Mouse (Mus musculus) heart, embryonic 12.5 days (tissue): ENCODE data around the gene Tmcc3. TPM values are rescaled to one million over a fixed set of nuclear protein-coding genes. Genes with fewer than 3 reads are reported as not detected.

Source experiments
- ATAC-seq: fragments of 200-750 bp; cut with Nextera tagmentation; 2 replicates; pipeline ENCODE4 v1.8.0; 2017; ENCODE audit warnings: moderate TSS enrichment, moderate library complexity; ENCODE audit not compliant: insufficient number of reproducible peaks, low FRiP score
- H3K27ac ChIP-seq: fragments of 300-500 bp; sonication (generic); 2 replicates; pipeline ENCODE4 v1.5.1; 2016; ENCODE audit warnings: mild to moderate bottlenecking, moderate library complexity; ENCODE audit not compliant: poor library complexity, severe bottlenecking
- H3K27me3 ChIP-seq: fragments of 300-500 bp; sonication (generic); replicated peaks from 2 replicates; pipeline ENCODE4 v1.6.1; 2016; ENCODE audit warnings: mild to moderate bottlenecking, moderate library complexity
- H3K36me3 ChIP-seq: fragments of 300-500 bp; sonication (generic); 2 replicates; pipeline ENCODE4 v1.6.1; 2016; ENCODE audit warnings: mild to moderate bottlenecking, moderate library complexity
- H3K4me1 ChIP-seq: fragments of 300-500 bp; sonication (generic); replicated peaks from 2 replicates; pipeline ENCODE4 v1.6.1; 2016; ENCODE audit warnings: mild to moderate bottlenecking
- H3K4me2 ChIP-seq: fragments of 300-500 bp; sonication (generic); 2 replicates; pipeline ENCODE4 v1.6.1; 2016; ENCODE audit warnings: mild to moderate bottlenecking, moderate library complexity
- H3K4me3 ChIP-seq: fragments of 300-500 bp; sonication (generic); 2 replicates; pipeline ENCODE4 v1.5.1; 2016; ENCODE audit warnings: mild to moderate bottlenecking
- H3K9ac ChIP-seq: fragments of 300-500 bp; sonication (generic); 2 replicates; pipeline ENCODE4 v1.6.1; 2016; ENCODE audit warnings: mild to moderate bottlenecking, moderate library complexity
- H3K9me3 ChIP-seq: fragments of 300-500 bp; sonication (generic); replicated peaks from 2 replicates; pipeline ENCODE4 v1.6.1; 2016; ENCODE audit warnings: mild to moderate bottlenecking, moderate library complexity
- WGBS: fragments of 180-500 bp; shearing (Covaris S2); methylation state at CpG from one replicate; pipeline ENCODE4 v1.1.7; 2016; 5-methylcytosine and 5-hydroxymethylcytosine counted together
- polyA plus RNA-seq: library from polyadenylated mRNA; unstranded; fragments of >200 nt; fragmentation: Nextera tagmentation; extraction: Ambion mirVana; gene quantifications from 2 replicates; pipeline ENCODE4 v1.2.1, GENCODE M21; 2016

Gene Tmcc3
- polyA plus RNA-seq, 1 experiment from 2014 or later = 10.2 TPM

- Histone ChIP-seq H3K27ac (no peak overlapping the region), H3K9me3 (no peaks in the 10 kb centered on the region), H3K4me2 (no peak overlapping the region), H3K4me3 (no peak overlapping the region), H3K27me3 (no peaks in the 10 kb centered on the region), H3K4me1 (peaks cover 14% of the 10 kb centered on the region; the same call in 1 of the 2 replicates), H3K9ac (no peak overlapping the region), H3K36me3 (no peaks in the 10 kb centered on the region)
- no peak for ATAC-seq
- WGBS = 79% methylated on average over 10 of the region's 10 CpGs
Measured at GRCm38 (mm10) chr10:94347296-94347695, 35.5 kb downstream of the Tmcc3 start.

- H3K27ac ChIP-seq = no peak overlapping the region
- H3K9ac ChIP-seq = no peak overlapping the region
- H3K4me3 ChIP-seq = no peak overlapping the region
- H3K36me3 ChIP-seq = no peaks in the 10 kb centered on the region
- H3K4me1 ChIP-seq = peaks cover 14% of the 10 kb centered on the region; the same call in 1 of the 2 replicates
- WGBS = 90% methylated on average over 10 of the region's 10 CpGs
- ATAC-seq = no peak
- H3K27me3 ChIP-seq = no peaks in the 10 kb centered on the region
- H3K4me2 ChIP-seq = no peak overlapping the region
- H3K9me3 ChIP-seq = no peaks in the 10 kb centered on the region
Measured at GRCm38 (mm10) chr10:94347959-94348358, 36.2 kb downstream of the Tmcc3 start.

GRCm38 (mm10) chr10:94350207-94350606, 38.5 kb downstream of the Tmcc3 start:
- Histone ChIP-seq H3K27ac (no peak overlapping the region), H3K4me1 (peaks cover 9% of the 10 kb centered on the region; the same call in 1 of the 2 replicates), H3K9me3 (no peaks in the 10 kb centered on the region), H3K4me3 (no peak overlapping the region), H3K4me2 (no peak overlapping the region), H3K9ac (no peak overlapping the region), H3K36me3 (no peaks in the 10 kb centered on the region), H3K27me3 (no peaks in the 10 kb centered on the region)
- 72% methylated on average over 5 of the region's 5 CpGs for WGBS
- ATAC-seq = no peak

GRCm38 (mm10) chr10:94350896-94351661, 39.3 kb downstream of the Tmcc3 start:
- ATAC-seq = no peak
- no peak overlapping the region for H3K4me3 ChIP-seq
- 53% methylated on average over 11 of the region's 11 CpGs for WGBS
- H3K4me2 ChIP-seq = no peak overlapping the region
- no peak overlapping the region for H3K9ac ChIP-seq
- no peak overlapping the region for H3K27ac ChIP-seq
- no peaks in the 10 kb centered on the region for H3K27me3 ChIP-seq
- H3K9me3 ChIP-seq = no peaks in the 10 kb centered on the region
- peaks cover 17% of the 10 kb centered on the region for H3K4me1 ChIP-seq
- H3K36me3 ChIP-seq = no peaks in the 10 kb centered on the region

- 89% methylated on average over 7 of the region's 7 CpGs for WGBS
- H3K4me1 ChIP-seq = peaks cover 17% of the 10 kb centered on the region
- H3K27ac ChIP-seq = no peak overlapping the region
- H3K4me2 ChIP-seq = no peak overlapping the region
- H3K27me3 ChIP-seq = no peaks in the 10 kb centered on the region
- H3K36me3 ChIP-seq = no peaks in the 10 kb centered on the region
- no peaks in the 10 kb centered on the region for H3K9me3 ChIP-seq
- no peak overlapping the region for H3K9ac ChIP-seq
- ATAC-seq = no peak
- no peak overlapping the region for H3K4me3 ChIP-seq
Measured at GRCm38 (mm10) chr10:94352172-94352876, 40.6 kb downstream of the Tmcc3 start.

- Histone ChIP-seq H3K36me3 (no peaks in the 10 kb centered on the region), H3K27me3 (no peaks in the 10 kb centered on the region), H3K9ac (no peak overlapping the region), H3K9me3 (no peaks in the 10 kb centered on the region), H3K27ac (no peak overlapping the region), H3K4me1 (peaks cover 17% of the 10 kb centered on the region), H3K4me3 (no peak overlapping the region), H3K4me2 (no peak overlapping the region)
- no peak for ATAC-seq
- 66% methylated on average over 9 of the region's 9 CpGs for WGBS
Measured at GRCm38 (mm10) chr10:94352877-94353853, 41.4 kb downstream of the Tmcc3 start.

- Histone ChIP-seq H3K27me3 (no peaks in the 10 kb centered on the region), H3K9ac (no peak overlapping the region), H3K27ac (no peak overlapping the region), H3K4me2 (no peak overlapping the region), H3K36me3 (no peaks in the 10 kb centered on the region), H3K9me3 (no peaks in the 10 kb centered on the region), H3K4me3 (no peak overlapping the region), H3K4me1 (peaks cover 17% of the 10 kb centered on the region)
- WGBS = 58% methylated on average over 4 of the region's 4 CpGs
- no peak for ATAC-seq
Measured at GRCm38 (mm10) chr10:94354005-94354404, 42.3 kb downstream of the Tmcc3 start.

- WGBS = 79% methylated on average over 3 of the region's 3 CpGs
- H3K4me3 ChIP-seq = no peak overlapping the region
- no peaks in the 10 kb centered on the region for H3K9me3 ChIP-seq
- peaks cover 17% of the 10 kb centered on the region for H3K4me1 ChIP-seq
- no peak overlapping the region for H3K27ac ChIP-seq
- no peak overlapping the region for H3K4me2 ChIP-seq
- no peaks in the 10 kb centered on the region for H3K27me3 ChIP-seq
- ATAC-seq = no peak
- no peaks in the 10 kb centered on the region for H3K36me3 ChIP-seq
- H3K9ac ChIP-seq = no peak overlapping the region
Measured at GRCm38 (mm10) chr10:94354427-94354826, 42.7 kb downstream of the Tmcc3 start.

- ATAC-seq = no peak
- Histone ChIP-seq H3K36me3 (no peaks in the 10 kb centered on the region), H3K27me3 (no peaks in the 10 kb centered on the region), H3K9ac (no peak overlapping the region), H3K4me3 (no peak overlapping the region), H3K4me1 (peaks cover 12% of the 10 kb centered on the region), H3K9me3 (peaks cover 2% of the 10 kb centered on the region; the same call in 1 of the 2 replicates), H3K4me2 (no peak overlapping the region), H3K27ac (no peak overlapping the region)
- WGBS = 76% methylated on average over 13 of the region's 13 CpGs
Measured at GRCm38 (mm10) chr10:94356504-94357169, 44.9 kb downstream of the Tmcc3 start.

- 69% methylated on average over 1 of the region's 1 CpGs for WGBS
- Histone ChIP-seq H3K4me1 (0 out of 2 replicates have a peak, but pooled peaks cover 3% of the 10 kb centered on the region), H3K4me3 (no peak overlapping the region), H3K36me3 (no peaks in the 10 kb centered on the region), H3K4me2 (no peak overlapping the region), H3K9me3 (peaks cover 7% of the 10 kb centered on the region; the same call in 1 of the 2 replicates), H3K27ac (no peak overlapping the region), H3K9ac (no peak overlapping the region), H3K27me3 (no peaks in the 10 kb centered on the region)
- no peak for ATAC-seq
Measured at GRCm38 (mm10) chr10:94360664-94361063, 48.9 kb downstream of the Tmcc3 start.
